21 mouse cellular contexts compared by ENCODE assay signal in genomic region chr12:27663126-27663525, GRCm38 (mm10).
DNase-seq lines count a peak whose midpoint lies in the region; ATAC-seq lines count a peak whose summit lies in the region.
"Had no signal": no experiment of that assay in that cellular context is flagged by ENCODE, and none has a peak within 500 bp of the region (broad histone marks: within the 10 kb centered on the region; RNA-seq: fewer than 3 reads in every experiment).

No protein-coding gene starts in this region.

- H3K4me3 ChIP-seq in midbrain, embryonic 11.5 days (ENCODE audit: low read depth, low read length): no peak overlapping the region
- no peak overlapping the region for H3K4me3 ChIP-seq in midbrain, embryonic 15.5 days

- peak; percentile 69 for DNase-seq in midbrain, embryonic 11.5 days (ENCODE audit: low spot score, missing footprints)
- peak; percentile 34 for DNase-seq in fat pad, adult 2 months (ENCODE audit: extremely low read depth, low read depth, low spot score)
- DNase-seq in gonadal fat pad, adult 2 months (ENCODE audit: low read depth): peak; percentile 69
- DNase-seq in layer of hippocampus, adult 18-20 months (ENCODE audit: low spot score in 2 of 2): no peak
- DNase-seq: adrenal gland, adult 2 months; adrenal gland, adult 8-10 months; adrenal gland, postnatal 10 days; adrenal gland, postnatal 14 days; adrenal gland, postnatal 25 days; adrenal gland, postnatal 36 days; B cell, adult 2 months; cerebellum, adult 11 months; cerebellum, adult 11-12 months; cerebellum, adult 18-20 months had no signal

- no peaks in the 10 kb centered on the region for H3K27me3 ChIP-seq in midbrain, embryonic 11.5 days (ENCODE audit: control insufficient read depth, insufficient read depth, low read length)
- H3K27me3 ChIP-seq in midbrain, embryonic 15.5 days (replicated peaks): no peaks in the 10 kb centered on the region
- H3K27me3 ChIP-seq: CH12.LX had no signal

- H3K9me3 ChIP-seq in midbrain, embryonic 11.5 days (ENCODE audit: control insufficient read depth, low read length): no peaks in the 10 kb centered on the region
- H3K9me3 ChIP-seq in midbrain, embryonic 15.5 days: no peaks in the 10 kb centered on the region

- no peak overlapping the region for H3K9ac ChIP-seq in midbrain, embryonic 11.5 days (ENCODE audit: low read length)
- H3K9ac ChIP-seq in midbrain, embryonic 15.5 days: no peak overlapping the region

- H3K4me1 ChIP-seq in midbrain, embryonic 11.5 days (ENCODE audit: control insufficient read depth, insufficient read depth, low read length): no peaks in the 10 kb centered on the region
- H3K4me1 ChIP-seq in midbrain, embryonic 15.5 days: no peaks in the 10 kb centered on the region; the same call in 1 of the 2 replicates

- no peak overlapping the region for H3K27ac ChIP-seq in midbrain, embryonic 11.5 days (ENCODE audit: low read depth, low read length)
- no peak overlapping the region for H3K27ac ChIP-seq in midbrain, embryonic 15.5 days

- 92% methylated on average over 4 of the region's 4 CpGs for WGBS in midbrain, embryonic 11.5 days
- WGBS in midbrain, embryonic 15.5 days: 92% methylated on average over 4 of the region's 4 CpGs

- ATAC-seq in midbrain, embryonic 11.5 days (ENCODE audit: low FRiP score): no peak
- ATAC-seq in midbrain, embryonic 15.5 days (replicated peaks): no peak
- no peak for ATAC-seq in erythroblast, adult 5-6 weeks (replicated peaks; ENCODE audit: low FRiP score, poor library complexity, severe bottlenecking)
- ATAC-seq: activated CD4-positive, CD25-positive, alpha-beta regulatory T cell, adult 4 months; CD4-positive, CD25-positive, alpha-beta regulatory T cell, adult 4 months; Patski had no signal

- H3K4me2 ChIP-seq in midbrain, embryonic 11.5 days: no peak overlapping the region
- no peak overlapping the region for H3K4me2 ChIP-seq in midbrain, embryonic 15.5 days

- H3K36me3 ChIP-seq in midbrain, embryonic 11.5 days (ENCODE audit: control insufficient read depth, insufficient read depth, low read length): no peaks in the 10 kb centered on the region
- no peaks in the 10 kb centered on the region for H3K36me3 ChIP-seq in midbrain, embryonic 15.5 days (replicated peaks)
- H3K36me3 ChIP-seq: G1E had no signal

Comparison
In these comparisons a context has a peak if more than half of its experiments do, and no peak if none do; other contexts are left out.
1. DNase-seq: peak in midbrain, embryonic 11.5 days (single experiment), fat pad, adult 2 months (single experiment) and gonadal fat pad, adult 2 months (single experiment); none in layer of hippocampus, adult 18-20 months (0 of 2).